Comparison of ENCODE assay signal across 9 mouse cellular contexts in the genomic region with DNA sequence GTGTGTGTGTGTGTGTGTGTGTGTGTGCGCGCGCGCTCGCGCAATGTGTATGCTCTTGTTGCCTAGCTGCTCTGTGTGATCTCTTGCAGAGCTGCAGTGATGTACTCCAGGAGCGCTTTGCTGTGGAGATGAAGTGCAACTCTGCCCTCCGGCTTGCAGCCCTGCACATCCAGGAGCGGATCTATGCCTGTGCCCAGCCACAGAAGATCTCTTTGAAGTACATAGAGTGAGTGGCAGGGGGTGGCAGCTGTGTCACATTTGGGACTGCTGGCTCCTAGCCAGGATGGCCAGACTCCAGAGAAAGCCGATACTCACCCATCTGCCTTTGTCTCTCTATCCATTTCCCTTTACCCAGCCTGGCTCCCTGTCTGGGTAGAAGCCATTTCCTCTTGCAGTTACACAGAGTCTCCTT. TPM values are rescaled to one million over a fixed set of nuclear protein-coding genes. Genes with fewer than 3 reads are reported as not detected.
DNase-seq lines count a peak whose midpoint lies in the region; ATAC-seq and TF ChIP-seq lines count a peak whose summit lies in the region.
"Had no signal": no experiment of that assay in that cellular context is flagged by ENCODE, and none has a peak within 500 bp of the region (broad histone marks: within the 10 kb centered on the region; RNA-seq: fewer than 3 reads in every experiment).

No protein-coding gene starts in this region.

- no peak overlapping the region for H3K27ac ChIP-seq in gastrocnemius, adult 2 months
- peak overlapping the region; percentile 1; the same call in 1 of the 2 replicates for H3K27ac ChIP-seq in midbrain, embryonic 16.5 days (ENCODE audit: low read length)

- DNase-seq in gastrocnemius, adult 2 months, result peak; percentile 36
- DNase-seq in gastrocnemius, adult 18-20 months (ENCODE audit: low spot score), result no peak
- peak; percentile 57 for DNase-seq in right cerebral cortex, postnatal 14 days
- DNase-seq in right cerebral cortex, adult 18-20 months, result no peak
- DNase-seq in kidney, adult 9 months, result peak; percentile 10
- no peak for DNase-seq in B cell, adult 2 months

- peak; percentile 94 for ATAC-seq in midbrain, embryonic 16.5 days
- no peak for ATAC-seq in CD4-positive, CD25-positive, alpha-beta regulatory T cell, adult 4 months

- H3K9me3 ChIP-seq in midbrain, embryonic 16.5 days (replicated peaks; ENCODE audit: control insufficient read depth, low read length, poor library complexity, severe bottlenecking), result no peaks in the 10 kb centered on the region

- no peaks in the 10 kb centered on the region for H3K4me1 ChIP-seq in midbrain, embryonic 16.5 days (ENCODE audit: control insufficient read depth, insufficient read depth, low read length)

- no peak overlapping the region for H3K4me2 ChIP-seq in midbrain, embryonic 16.5 days (ENCODE audit: low read length)

- TF ChIP-seq CTCF in gastrocnemius, adult 2 months (IDR thresholded peaks at IDR 0.05), result no peak

- no peak overlapping the region for H3K4me3 ChIP-seq in gastrocnemius, adult 2 months
- H3K4me3 ChIP-seq in midbrain, embryonic 16.5 days (ENCODE audit: low read depth, low read length), result no peak overlapping the region
- H3K4me3 ChIP-seq: erythroblast, embryonic 14.5 days had no signal

- H3K27me3 ChIP-seq in midbrain, embryonic 16.5 days (ENCODE audit: control insufficient read depth, insufficient read depth, low read depth, low read length), result no peaks in the 10 kb centered on the region

- WGBS in midbrain, embryonic 16.5 days, result 70% methylated on average over 10 of the region's 10 CpGs

- intact Hi-C loops in gastrocnemius, adult 2 months (cut with DNase I), result no loop called here

- H3K9ac ChIP-seq in midbrain, embryonic 16.5 days (ENCODE audit: low read depth, low read length), result no peak overlapping the region

- H3K36me3 ChIP-seq in midbrain, embryonic 16.5 days (ENCODE audit: control insufficient read depth, insufficient read depth, low read length), result no peaks in the 10 kb centered on the region

RNA-seq across cellular contexts. Expression of a gene that starts 25.9 kb away (rescaled TPM):
- total RNA-seq in gastrocnemius, adult 2 months (2021), result 1 to 10 TPM; 4.1 to 6.1 TPM
- total RNA-seq in gastrocnemius, adult 18-20 months (2021), result 1 to 10 TPM; 5.8 to 6.0 TPM
- polyA plus RNA-seq in midbrain, embryonic 16.5 days (2015; fragmentation: Nextera tagmentation; extraction: Ambion mirVana), result 25.5 and 28.6 TPM in 2 replicates
- 10 to 100 TPM; 21.2 to 22.1 TPM for polyA plus RNA-seq in CD4-positive, CD25-positive, alpha-beta regulatory T cell, adult 4 months (2017; shearing (Covaris generic))

Comparison
In these comparisons a context has a peak if more than half of its experiments do, and no peak if none do; other contexts are left out.
1. DNase-seq: peak in gastrocnemius, adult 2 months (single experiment), right cerebral cortex, postnatal 14 days (single experiment) and kidney, adult 9 months (single experiment); none in gastrocnemius, adult 18-20 months (single experiment), right cerebral cortex, adult 18-20 months (single experiment) and B cell, adult 2 months (0 of 2).